Mouse (Mus musculus): ENCODE data around the gene Zbtb26. TPM values are rescaled to one million over a fixed set of nuclear protein-coding genes. Genes with fewer than 3 reads are reported as not detected.

The Zbtb26 gene
- total and polyA plus RNA-seq, 2 experiments from 2014 or later, result 2.0 to 13.9 TPM

DNA sequence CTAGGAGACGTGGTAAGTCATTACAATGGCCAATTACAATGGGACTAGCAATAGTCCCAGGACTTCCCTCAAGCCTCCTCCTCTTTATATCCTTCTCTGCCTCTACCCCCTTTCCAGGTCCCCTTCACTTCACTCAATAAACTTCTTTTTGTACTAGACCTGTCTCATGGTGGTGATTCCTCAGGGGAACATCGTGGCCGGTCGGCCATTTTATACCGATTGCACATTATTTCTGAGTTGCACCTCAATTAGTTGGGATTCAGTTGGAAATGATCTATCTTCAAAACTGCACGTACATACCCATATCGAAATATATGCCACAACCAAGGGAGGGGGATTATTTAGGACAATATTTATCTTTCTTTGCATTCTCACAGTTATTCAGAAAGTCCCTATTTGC lies 11.3 kb downstream of the Zbtb26 start:
- Histone ChIP-seq H3K9ac (replicated peaks; ENCODE audit: low read depth, low read length) (0 out of 2 replicates have a peak overlapping the region, but pooled peaks have one; percentile 83), H3K27ac (ENCODE audit: low read depth) (peak overlapping the region; percentile 93; the same call in 1 of the 2 replicates), H3K36me3 (replicated peaks; ENCODE audit: control insufficient read depth, insufficient read depth, low read length) (peaks cover 21% of the 10 kb centered on the region), H3K4me1 (ENCODE audit: control insufficient read depth, insufficient read depth) (peaks cover 14% of the 10 kb centered on the region), H3K9me3 (replicated peaks; ENCODE audit: control insufficient read depth, low read length) (no peaks in the 10 kb centered on the region), H3K27me3 (ENCODE audit: control insufficient read depth, insufficient read depth, low read length) (no peaks in the 10 kb centered on the region), H3K4me2 (ENCODE audit: low read depth, low read length) (peak overlapping the region; percentile 88), H3K4me3 (ENCODE audit: low read depth, low read length) (peak overlapping the region; percentile 86)
- no peak for ATAC-seq (ENCODE audit: insufficient read depth, low read depth)
- no peak for TF ChIP-seq EP300 (IDR thresholded peaks at IDR 0.05; ENCODE audit: low read depth)
- TF ChIP-seq CTCF (IDR thresholded peaks at IDR 0.05; ENCODE audit: low read depth), result no peak
- DNase-seq (ENCODE audit: low spot score), result no peak
- WGBS, result 36% methylated on average over 7 of the region's 7 CpGs

DNA sequence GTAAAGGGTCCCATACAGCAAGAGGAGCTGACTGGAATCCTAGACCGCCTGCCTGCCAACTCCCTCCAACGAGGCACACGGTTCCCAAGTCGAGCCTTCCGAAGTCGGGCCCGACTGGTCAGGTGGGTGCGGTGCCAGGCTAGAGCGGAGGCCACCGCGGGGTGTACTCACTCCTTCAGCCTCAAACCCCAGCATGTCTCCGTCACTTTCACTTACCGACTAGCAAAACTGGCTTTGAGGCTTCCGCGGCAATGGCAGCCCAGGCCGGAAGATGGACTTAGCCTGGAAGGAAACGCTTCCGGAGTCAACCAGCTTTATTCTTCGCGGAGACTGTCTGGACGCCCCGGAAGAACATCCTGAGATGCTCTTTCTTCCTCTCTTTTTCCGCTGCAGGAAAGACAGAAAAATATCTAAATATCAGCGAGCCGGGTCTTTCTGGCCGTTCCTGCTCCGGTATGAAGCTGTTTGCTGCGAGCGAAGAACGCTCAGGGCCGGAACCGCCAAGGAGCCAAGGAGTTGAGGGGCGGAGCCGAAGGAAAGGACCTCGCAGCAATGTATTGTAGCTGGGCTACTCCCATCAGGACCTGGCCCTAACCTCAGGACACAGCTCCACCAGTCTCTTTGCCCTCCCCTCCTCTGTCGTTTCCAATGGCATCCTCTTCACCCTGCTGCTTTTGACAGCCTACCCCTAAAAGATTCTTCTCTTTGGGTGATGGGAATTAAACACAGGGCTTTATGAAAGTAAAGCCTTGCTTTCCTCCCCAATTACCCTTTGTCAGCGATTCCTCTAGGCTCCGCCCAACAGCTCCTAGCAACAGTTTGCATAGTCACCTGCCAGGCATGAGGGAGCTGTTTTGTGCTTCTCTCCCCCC lies 12.1 kb downstream of the Zbtb26 start:
- H3K27me3 ChIP-seq (ENCODE audit: control insufficient read depth, insufficient read depth, low read length), result no peaks in the 10 kb centered on the region
- ATAC-seq (ENCODE audit: insufficient read depth, low read depth), result peak; percentile 94
- peak overlapping the region; percentile 88 for H3K4me2 ChIP-seq (ENCODE audit: low read depth, low read length)
- H3K27ac ChIP-seq (ENCODE audit: low read depth), result peak overlapping the region; percentile 93
- TF ChIP-seq EP300 (IDR thresholded peaks at IDR 0.05; ENCODE audit: low read depth) (0 out of 2 replicates have a peak, but pooled peaks have one; percentile 53), CTCF (IDR thresholded peaks at IDR 0.05; ENCODE audit: low read depth) (no peak)
- peaks cover 14% of the 10 kb centered on the region for H3K36me3 ChIP-seq (replicated peaks; ENCODE audit: control insufficient read depth, insufficient read depth, low read length)
- peak overlapping the region; percentile 83 for H3K9ac ChIP-seq (replicated peaks; ENCODE audit: low read depth, low read length)
- peaks cover 14% of the 10 kb centered on the region for H3K4me1 ChIP-seq (ENCODE audit: control insufficient read depth, insufficient read depth)
- no peaks in the 10 kb centered on the region for H3K9me3 ChIP-seq (replicated peaks; ENCODE audit: control insufficient read depth, low read length)
- peak overlapping the region; percentile 86 for H3K4me3 ChIP-seq (ENCODE audit: low read depth, low read length)
- under 1% methylated on average over 38 of the region's 38 CpGs for WGBS
- DNase-seq (ENCODE audit: low spot score), result peak; percentile 93

DNA sequence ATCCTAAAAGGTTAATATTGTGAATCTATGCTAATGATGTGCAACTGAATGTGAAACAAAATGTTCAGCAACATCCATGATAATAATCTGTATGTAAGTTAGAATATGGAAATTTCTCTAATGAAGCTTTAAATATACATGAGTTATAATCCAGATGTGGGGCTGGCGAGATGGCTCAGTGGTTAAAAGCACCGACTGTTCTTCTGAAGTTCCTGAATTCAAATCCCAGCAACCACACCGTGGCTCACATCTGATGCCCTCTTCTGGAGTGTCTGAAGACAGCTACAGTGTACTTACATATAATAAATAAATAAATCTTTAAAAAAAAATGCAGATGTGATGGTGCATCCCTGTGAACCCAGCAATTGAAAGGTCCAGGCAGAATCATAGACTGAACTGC lies 19.3 kb downstream of the Zbtb26 start:
- Histone ChIP-seq H3K4me1 (ENCODE audit: control insufficient read depth, insufficient read depth) (peaks cover 7% of the 10 kb centered on the region), H3K36me3 (replicated peaks; ENCODE audit: control insufficient read depth, insufficient read depth, low read length) (peaks cover 3% of the 10 kb centered on the region), H3K9me3 (replicated peaks; ENCODE audit: control insufficient read depth, low read length) (no peaks in the 10 kb centered on the region), H3K4me3 (ENCODE audit: low read depth, low read length) (no peak overlapping the region), H3K9ac (replicated peaks; ENCODE audit: low read depth, low read length) (no peak overlapping the region), H3K27me3 (ENCODE audit: control insufficient read depth, insufficient read depth, low read length) (no peaks in the 10 kb centered on the region), H3K4me2 (ENCODE audit: low read depth, low read length) (no peak overlapping the region), H3K27ac (ENCODE audit: low read depth) (no peak overlapping the region)
- WGBS, result 60% methylated on average over 3 of the region's 3 CpGs
- DNase-seq (ENCODE audit: low spot score) (no peak), ATAC-seq (ENCODE audit: insufficient read depth, low read depth) (no peak)
- no peak for TF ChIP-seq CTCF (IDR thresholded peaks at IDR 0.05; ENCODE audit: low read depth)
- no peak for TF ChIP-seq EP300 (IDR thresholded peaks at IDR 0.05; ENCODE audit: low read depth)

DNA sequence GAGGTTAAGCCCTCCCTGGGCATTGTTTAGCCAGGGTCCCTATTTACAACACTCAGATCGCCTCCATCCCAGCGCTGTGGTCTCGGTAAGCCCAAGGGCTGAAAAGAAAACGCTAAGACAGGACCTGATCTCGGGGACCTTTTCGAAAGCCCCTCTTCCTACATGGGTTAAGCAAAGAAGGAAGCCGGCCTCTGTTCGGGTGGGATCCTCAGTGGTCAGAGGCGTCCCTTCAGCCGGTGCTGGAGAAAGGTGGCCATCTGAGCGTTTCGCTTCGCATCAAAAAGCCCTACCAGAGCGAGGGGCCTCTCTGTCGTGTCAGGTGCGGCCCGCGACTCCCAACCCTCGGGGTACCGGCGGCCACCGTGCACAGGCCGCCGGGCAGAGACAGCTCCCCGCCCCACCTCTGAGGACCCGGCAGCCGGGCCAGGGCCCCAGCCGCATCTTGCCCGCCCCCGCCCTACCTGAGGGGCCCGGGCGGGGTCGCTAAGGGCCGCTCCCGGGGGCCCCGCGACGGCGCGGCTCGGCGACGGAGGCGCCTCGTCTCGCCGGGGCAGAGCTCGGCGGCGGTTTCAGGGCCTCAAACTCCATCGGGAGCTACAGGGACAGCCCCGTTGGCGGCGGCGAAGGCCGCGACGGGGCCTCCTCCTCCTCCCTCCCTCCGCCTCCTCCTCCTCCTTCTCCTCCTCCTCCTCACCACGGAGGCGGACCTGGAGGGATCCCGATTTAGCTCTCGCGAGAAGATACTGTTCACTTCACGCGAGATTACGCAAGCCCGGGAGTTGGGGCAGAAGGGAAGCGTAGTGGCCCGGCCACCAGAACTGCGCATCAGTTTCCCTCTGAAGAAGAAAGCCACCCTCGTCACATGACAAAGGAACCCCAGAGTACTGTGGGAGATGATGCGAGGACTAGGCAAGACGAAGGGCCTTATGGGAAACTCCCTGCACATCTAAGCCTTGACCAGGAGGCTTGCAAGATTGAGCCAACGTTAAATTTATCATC lies 20.3 kb downstream of the Zbtb26 start, which contains the start of gene Rc3h2:
Rc3h2 (minus strand) TSS at position 598 of the 999 bp plus-strand sequence.
- DNase-seq (ENCODE audit: low spot score) (peak; percentile 98), ATAC-seq (ENCODE audit: insufficient read depth, low read depth) (peak; percentile 98)
- peak within 1 kb of the TSS; percentile 88 for H3K27ac ChIP-seq (ENCODE audit: low read depth)
- peak within 1 kb of the TSS; percentile 78 for H3K4me2 ChIP-seq (ENCODE audit: low read depth, low read length)
- TF ChIP-seq EP300 (IDR thresholded peaks at IDR 0.05; ENCODE audit: low read depth), result peak; percentile 76; the same call in 1 of the 2 replicates
- TF ChIP-seq CTCF (IDR thresholded peaks at IDR 0.05; ENCODE audit: low read depth), result no peak
- H3K27me3 ChIP-seq (ENCODE audit: control insufficient read depth, insufficient read depth, low read length), result no peaks in the 10 kb centered on the region
- peak within 1 kb of the TSS; percentile 97 for H3K9ac ChIP-seq (replicated peaks; ENCODE audit: low read depth, low read length)
- H3K4me3 ChIP-seq (ENCODE audit: low read depth, low read length), result peak within 1 kb of the TSS; percentile 94
- under 1% methylated on average over 62 of the region's 75 CpGs for WGBS
- no peaks in the 10 kb centered on the region; the same call in 1 of the 2 replicates for H3K36me3 ChIP-seq (replicated peaks; ENCODE audit: control insufficient read depth, insufficient read depth, low read length)
- no peaks in the 10 kb centered on the region for H3K9me3 ChIP-seq (replicated peaks; ENCODE audit: control insufficient read depth, low read length)
- peaks cover 7% of the 10 kb centered on the region for H3K4me1 ChIP-seq (ENCODE audit: control insufficient read depth, insufficient read depth)

DNA sequence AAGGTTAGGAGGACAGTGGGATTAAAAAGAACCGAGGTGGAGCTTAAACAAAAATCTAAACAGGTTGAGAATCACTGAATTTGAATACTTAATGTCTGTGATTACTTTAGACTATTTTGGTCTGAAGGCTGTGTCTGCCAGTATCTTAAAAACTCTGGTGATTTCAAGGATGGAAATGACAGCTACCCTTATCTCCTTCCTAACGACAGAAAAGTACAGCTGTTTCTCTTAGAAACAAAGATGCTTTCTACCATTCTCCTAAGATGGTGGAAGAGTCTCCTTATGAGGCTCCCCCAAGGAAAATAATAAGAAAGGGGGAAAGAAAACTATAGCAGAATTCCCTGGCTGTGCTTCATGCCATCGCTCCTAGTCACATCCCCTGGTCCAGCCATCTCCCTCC lies 21.0 kb downstream of the Zbtb26 start:
- TF ChIP-seq CTCF (IDR thresholded peaks at IDR 0.05; ENCODE audit: low read depth) (no peak), EP300 (IDR thresholded peaks at IDR 0.05; ENCODE audit: low read depth) (no peak)
- Histone ChIP-seq H3K4me1 (ENCODE audit: control insufficient read depth, insufficient read depth) (peaks cover 7% of the 10 kb centered on the region), H3K27me3 (ENCODE audit: control insufficient read depth, insufficient read depth, low read length) (no peaks in the 10 kb centered on the region), H3K9me3 (replicated peaks; ENCODE audit: control insufficient read depth, low read length) (no peaks in the 10 kb centered on the region), H3K4me2 (ENCODE audit: low read depth, low read length) (peak overlapping the region; percentile 78), H3K9ac (replicated peaks; ENCODE audit: low read depth, low read length) (peak overlapping the region; percentile 97), H3K27ac (ENCODE audit: low read depth) (peak overlapping the region; percentile 88), H3K36me3 (replicated peaks; ENCODE audit: control insufficient read depth, insufficient read depth, low read length) (no peaks in the 10 kb centered on the region), H3K4me3 (ENCODE audit: low read depth, low read length) (peak overlapping the region; percentile 94)
- no peak for ATAC-seq (ENCODE audit: insufficient read depth, low read depth)
- 8% methylated on average over 3 of the region's 3 CpGs for WGBS
- DNase-seq (ENCODE audit: low spot score), result no peak

Measured in heart, postnatal 0 days (tissue).